Mouse (Mus musculus) liver, embryonic 14.5 days (tissue): Measurements from ENCODE around the gene Pla2g6.

Experiments used
- CTCF ChIP-seq: IDR thresholded peaks from 2 replicates; pipeline ENCODE4 v1.5.1; 2016; ENCODE audit warnings: antibody characterized with exemption, low read depth, control low read depth
- EP300 ChIP-seq: IDR thresholded peaks from 2 replicates; pipeline ENCODE4 v1.6.1; 2016; ENCODE audit warnings: antibody characterized with exemption, low read depth

GRCm38 (mm10) chr15:79281389-79281788 is 46.8 kb downstream of the Pla2g6 start:
- no peak for TF ChIP-seq CTCF
- no peak for TF ChIP-seq EP300
